Mouse (Mus musculus): ENCODE results near the gene Nit1.

GRCm38 (mm10) chr1:171356814-171357213 is 11.4 kb upstream of the Nit1 start:
- TF ChIP-seq CHD2 (IDR thresholded peaks at IDR 0.05; ENCODE audit: low read depth, low read length): no peak
- no peak for TF ChIP-seq ZNF384 (IDR thresholded peaks at IDR 0.05; ENCODE audit: low read depth, low read length)
- no peak for TF ChIP-seq MAFK (IDR thresholded peaks at IDR 0.05; ENCODE audit: insufficient read depth, low read depth, low read length)
- TF ChIP-seq ZC3H11A (IDR thresholded peaks at IDR 0.05; ENCODE audit: borderline replicate concordance, low read depth, low read length): no peak

All from ES-E14 (cell line).